Mouse (Mus musculus) lung, postnatal 36 days (tissue): ENCODE measurements around the gene Picalm.
"Not testable (repeated sequence)": the region's sequence is repeated elsewhere in the genome, so short reads cannot be mapped to it uniquely, and the experiment has no call there.

Experiments used
- DNase-seq: peaks from one replicate; pipeline ENCODE4 v3.0.0; 2022; ENCODE audit warnings: mixed read lengths

The Picalm gene

DNA sequence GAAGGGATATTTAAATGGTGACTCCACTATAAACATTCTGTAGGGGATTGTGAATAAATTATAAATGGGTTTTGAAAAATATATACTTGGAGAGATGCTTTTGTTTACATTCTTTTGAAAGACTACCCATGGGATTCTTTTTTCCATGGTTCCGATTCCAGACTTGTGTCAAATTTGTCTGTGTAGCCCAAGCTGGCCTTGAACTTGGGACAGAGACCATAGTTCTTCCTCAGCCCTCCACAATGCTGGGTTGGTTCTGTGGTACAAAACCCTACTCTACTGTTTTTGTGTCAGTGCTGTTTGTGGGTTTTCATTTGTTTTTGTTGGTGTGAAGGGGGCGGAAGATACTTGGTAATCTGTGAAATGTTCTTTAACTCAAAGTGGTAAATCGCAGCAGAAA, 2.3 kb downstream of the Picalm start:
- no peak for DNase-seq

DNA sequence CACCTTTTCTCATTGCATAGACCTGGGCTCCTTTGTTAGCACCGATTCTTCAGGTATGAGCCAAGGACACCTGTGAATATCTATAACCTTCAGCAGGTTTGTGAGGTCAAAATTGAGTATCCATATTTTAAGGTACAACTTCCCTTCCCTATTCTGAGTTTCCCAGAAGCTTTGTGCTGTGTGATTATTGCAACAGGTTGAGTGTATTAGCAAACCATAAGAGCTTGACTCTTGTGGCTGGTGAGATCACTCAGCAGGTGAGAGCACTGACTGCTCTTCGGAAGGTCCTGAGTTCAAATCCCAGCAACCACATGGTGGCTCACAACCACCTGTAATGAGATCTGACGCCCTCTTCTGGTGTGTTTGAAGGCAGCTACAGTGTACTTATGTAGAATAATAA, 6.7 kb downstream of the Picalm start:
- DNase-seq = no peak

DNA sequence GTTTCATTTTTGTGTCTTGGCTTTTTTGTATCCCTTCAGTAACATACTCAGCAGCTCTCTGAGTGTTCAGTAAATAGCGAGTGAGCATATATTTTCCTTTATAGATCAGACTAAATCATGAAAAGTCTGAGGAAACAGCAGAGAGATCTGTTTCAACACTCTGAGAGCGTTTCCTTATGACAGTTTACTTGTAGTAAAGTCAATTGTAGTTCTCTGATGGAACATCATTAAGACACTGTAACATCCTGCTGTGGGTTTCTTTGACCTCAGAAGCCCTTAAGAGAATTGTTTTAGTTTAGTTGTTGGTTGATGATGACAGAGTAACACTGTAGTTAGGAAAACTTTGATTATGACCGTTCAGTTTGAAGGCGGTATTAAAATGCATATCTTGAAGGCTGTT, 8.3 kb downstream of the Picalm start:
- no peak for DNase-seq

DNA sequence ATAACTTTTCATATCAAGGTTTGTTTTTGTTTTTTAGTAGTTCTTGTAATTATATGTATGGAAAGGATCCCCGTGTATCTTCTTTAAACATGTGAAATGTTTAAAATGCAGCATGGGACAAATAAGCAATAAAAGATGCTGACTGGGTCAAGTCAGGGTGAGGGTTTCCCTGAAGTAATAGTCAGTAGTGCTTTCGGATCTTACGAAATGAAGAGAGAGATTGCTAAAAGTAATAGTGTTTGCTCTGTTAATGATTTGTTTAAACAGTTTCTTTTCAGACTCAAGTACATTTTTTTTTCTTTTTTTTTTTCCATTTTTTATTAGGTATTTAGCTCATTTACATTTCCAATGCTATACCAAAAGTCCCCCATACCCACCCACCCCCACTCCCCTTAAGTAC, 10.3 kb downstream of the Picalm start:
- DNase-seq = no peak

DNA sequence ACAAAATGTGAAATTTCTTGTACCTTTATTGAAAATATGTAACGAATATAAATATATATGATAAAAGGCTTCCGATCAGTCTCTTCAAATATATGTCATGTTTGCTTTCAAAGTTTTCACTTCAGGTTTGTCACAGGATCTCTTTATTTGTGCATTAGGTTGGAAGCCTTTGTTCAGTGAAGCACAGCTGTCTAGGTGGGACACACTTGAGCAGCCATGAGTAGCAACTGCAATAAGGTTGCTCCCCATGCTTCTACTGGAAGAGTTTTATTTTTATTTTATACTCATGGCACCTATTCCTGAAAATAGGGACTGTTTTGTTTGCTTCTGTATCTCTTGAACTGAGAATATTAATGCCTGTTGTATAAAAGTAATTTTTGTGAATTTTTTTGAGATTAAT, 14.3 kb downstream of the Picalm start:
- no peak for DNase-seq

DNA sequence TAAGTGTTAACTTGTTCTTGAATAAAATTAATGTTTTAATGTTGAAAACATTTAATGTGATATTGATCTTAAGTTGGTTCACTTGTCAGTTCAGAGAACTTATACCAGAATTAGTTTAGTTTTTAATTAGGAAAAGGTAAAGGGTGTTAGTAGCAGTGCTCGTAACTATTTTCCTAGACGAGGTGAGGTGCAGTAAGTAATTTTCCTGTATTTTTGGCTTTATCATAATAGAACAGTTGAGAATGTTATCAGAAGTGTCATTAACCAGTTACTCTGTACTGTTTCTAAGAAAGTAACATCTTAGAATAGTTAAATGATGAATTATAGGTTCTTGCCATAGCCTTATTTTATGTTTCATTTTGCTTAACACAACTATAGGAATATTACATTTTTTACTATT, 15.0 kb downstream of the Picalm start:
- DNase-seq = no peak

DNA sequence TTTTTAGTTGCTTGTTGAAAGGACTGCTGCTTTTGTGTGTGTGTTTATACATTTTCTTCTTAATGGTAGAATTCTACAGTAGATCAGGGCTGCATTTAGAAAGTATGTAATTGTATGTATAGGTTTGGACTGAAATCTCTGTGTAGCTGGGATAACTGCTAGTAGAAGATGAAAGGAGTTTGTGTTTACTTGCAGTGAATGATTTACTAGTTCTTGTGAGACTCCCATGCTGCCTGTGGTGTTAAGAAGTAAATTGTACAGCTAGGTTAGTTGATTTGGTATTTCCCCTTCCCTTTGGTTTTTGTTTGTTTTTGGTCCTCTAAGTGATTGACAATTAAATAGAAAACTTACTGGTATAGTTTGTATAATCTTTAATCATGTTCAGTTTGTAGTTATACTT, 15.4 kb downstream of the Picalm start:
- DNase-seq = no peak

DNA sequence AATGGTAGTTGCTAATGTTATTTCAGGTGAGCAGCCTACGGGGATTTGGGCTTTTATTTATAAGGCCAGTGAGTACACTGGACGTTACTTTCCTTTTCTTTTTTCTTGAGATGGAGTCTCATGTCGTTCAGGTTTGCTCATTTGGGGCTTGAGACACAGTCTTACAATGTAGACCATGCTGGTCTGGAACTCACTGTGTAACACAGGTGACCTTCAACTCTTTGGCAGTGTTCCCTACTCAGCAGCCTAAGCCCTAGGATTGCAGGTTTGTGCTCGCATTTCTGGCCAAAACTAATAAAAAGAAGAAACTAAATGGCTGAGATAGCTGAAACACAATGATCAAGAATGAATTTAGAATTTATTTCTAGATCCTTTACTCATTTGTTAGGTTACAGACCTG, 15.9 kb downstream of the Picalm start:
- DNase-seq = no peak

DNA sequence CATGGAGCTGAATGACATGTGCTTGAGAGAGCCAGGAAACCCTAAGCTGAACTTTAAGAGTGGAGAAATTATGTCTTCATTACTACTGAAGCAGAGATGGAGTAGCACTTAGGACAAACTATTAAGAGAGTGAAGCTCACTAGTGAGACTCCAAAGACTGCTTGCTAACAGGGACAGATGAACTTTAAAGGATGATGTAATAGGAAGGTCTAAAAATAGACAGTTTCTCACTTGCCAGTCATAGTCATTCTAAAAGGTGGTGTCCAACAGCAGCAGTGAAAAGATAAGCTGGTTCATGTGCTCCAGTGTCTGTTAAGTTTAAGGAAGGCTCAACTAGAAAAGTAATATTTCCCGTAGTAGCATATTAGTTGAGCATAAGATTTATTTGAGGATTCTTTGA, 16.3 kb downstream of the Picalm start:
- DNase-seq = no peak

DNA sequence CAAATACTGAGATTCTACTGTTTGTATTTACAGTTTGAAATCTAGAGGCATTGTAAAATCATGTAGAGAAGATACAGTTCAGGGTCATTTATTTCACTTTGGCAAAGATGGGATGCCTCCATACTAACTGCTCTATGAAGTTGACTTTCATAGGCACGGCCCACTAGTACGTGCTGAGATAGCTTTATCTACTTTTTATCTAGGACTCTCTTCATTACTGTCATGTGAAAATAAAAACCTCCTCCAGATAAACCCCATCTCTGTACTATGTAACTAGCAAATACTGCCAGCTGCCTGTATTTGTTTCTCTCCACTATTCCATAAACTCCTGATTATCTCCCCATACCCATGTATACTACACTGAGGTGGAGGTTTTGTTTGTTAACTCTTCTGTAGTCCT, 18.0 kb downstream of the Picalm start:
- DNase-seq = no peak

DNA sequence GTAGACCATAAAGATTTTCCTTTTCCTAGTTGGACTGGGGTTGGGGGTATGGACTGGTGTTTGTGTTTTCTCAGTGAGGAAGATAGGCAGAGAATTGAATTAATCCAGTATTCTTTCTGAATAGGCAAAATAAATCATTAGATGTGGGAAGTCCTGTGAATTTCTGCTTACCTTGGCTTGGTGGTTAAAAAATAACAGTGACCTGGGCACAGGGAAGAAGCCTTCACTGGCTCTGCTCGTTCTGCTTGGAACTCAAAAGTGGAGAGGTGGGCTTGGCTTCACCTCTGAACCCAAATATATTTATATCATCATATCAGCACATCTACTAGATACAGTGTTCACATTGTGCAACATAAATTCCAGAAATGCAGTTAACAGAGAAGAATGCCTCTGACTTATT, 18.5 kb downstream of the Picalm start:
- DNase-seq = no peak

DNA sequence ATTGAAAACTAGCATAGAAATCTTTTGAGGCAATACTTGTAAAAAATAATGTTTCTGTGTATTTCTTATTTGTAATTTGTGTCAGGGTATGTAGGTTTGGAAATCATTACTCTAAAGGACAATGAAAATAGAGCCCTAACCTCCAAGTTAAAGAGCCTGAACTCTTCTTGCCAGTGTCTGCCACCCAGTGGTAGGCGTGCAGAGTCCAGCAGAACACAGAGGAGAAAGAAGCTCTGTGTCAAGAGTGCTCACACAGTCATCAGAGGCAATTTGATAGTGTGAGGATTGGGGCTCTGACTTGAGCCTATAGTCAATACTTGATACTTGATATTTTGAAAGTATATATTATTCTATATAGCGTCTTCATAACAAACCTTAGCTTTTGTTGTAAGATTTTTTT, 20.3 kb downstream of the Picalm start:
- DNase-seq = peak; percentile 82

DNA sequence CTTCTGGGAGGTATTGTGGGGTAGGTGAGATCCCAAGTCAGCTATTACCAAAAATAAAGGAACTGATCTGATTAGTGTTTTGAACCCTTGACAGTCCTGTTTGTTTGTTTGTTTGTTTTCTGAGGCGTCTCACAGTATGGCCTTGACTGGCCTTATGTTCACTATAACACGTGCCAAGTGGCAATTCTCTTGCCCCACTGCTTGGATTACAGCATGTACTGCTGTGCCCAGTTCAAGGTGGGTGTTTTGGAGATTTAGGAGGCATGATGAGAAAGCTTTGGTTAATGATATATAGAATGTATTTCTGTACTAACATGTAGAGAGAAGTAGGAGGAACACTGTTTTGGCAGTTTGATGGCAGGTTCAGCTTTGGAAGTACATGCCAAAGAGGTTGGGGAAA, 28.0 kb downstream of the Picalm start:
- no peak for DNase-seq

DNA sequence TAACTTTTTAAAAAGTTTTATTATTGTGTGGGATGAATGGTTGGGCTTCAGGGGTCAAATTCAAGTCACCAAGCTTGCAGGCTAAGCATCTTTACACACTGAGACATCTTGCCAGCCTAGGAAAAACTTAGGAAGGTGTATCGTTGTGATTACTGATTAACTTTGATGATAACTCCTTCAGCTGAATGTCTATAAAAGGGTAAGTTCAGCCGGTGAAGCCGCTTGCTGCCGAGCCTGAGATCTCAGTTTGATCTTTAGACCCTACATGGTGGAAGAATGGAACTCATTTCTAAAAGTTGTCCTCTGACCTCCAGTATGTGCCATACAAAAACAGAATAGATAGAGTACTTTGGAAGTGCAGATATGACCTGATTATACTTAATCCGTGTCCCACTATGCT, 30.6 kb downstream of the Picalm start:
- no peak for DNase-seq

DNA sequence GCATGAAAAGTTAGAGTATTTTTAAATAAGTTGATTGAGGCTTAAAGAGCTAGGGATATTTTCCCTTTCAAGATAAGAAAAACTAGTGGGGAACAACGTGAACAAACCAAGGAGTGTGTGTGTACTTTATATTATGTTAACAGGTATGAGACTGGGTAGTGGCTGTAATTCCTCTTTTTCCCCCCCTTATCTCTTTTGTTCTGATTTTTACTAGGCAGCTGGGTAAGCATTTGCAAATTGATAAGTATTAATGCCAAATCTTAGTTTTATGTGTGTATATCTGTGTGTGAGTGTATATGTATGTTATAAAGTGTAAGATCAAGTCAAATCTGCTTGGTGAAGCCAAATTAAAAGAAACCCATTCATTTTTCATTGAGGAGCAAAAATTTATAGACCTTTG, 34.3 kb downstream of the Picalm start:
- no peak for DNase-seq

DNA sequence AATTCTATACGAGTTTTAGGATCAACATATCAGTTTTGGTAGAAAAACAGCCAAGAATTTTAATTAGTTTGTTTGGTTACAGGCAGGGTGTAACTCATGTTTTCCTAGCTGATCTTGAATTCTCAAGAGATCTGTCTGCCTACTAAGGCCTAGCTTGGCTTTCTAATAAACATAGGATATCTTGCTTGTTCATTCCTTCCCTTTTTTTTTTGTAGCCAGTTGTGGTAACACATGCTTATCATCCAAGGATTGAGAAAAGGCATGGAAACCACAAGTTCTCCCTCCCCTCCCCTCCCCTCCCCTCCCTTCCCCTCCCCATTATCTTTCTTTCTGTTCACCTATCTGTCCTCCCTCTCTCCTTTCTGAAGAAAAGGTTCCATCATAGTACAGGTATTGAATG, 36.0 kb downstream of the Picalm start:
- no peak for DNase-seq

DNA sequence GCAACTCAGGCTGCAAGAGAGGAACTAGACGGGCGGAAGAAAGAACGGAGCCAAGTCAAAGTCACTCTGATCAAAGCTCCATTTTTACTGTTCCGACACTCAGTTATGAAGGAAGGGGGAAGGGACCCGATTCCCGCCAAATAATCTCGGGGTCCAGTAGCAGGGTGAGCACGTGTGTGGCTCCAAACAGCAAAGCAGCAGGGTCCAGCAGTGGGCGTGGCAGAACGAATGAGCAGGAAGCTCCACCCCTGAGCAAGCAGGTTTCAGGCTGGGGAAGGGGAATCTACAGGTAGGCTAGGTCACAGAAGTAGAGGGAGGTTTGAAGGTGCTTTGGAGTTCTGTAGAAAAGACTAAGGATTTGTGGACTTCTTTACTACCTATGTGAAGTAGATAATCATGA, 37.8 kb downstream of the Picalm start:
- not testable (repeated sequence) for DNase-seq

DNA sequence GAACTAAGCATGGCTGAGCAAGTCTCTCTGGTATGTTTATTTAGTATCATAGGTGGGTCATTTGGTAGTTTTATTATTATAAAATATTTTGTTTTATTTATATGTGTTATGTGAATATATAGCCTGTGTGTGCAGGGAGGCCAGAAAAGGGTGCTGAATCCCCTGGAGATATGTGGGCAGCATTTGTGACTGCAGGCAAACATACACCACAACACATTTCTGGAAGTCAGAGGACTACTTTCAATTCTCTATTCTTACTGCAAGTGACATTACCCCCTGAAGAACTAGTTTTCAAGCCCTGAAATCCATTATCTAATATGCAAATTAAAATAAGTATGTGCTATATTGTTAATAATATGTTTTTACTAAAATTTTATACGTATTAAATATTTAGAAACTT, 43.8 kb downstream of the Picalm start:
- no peak for DNase-seq

DNA sequence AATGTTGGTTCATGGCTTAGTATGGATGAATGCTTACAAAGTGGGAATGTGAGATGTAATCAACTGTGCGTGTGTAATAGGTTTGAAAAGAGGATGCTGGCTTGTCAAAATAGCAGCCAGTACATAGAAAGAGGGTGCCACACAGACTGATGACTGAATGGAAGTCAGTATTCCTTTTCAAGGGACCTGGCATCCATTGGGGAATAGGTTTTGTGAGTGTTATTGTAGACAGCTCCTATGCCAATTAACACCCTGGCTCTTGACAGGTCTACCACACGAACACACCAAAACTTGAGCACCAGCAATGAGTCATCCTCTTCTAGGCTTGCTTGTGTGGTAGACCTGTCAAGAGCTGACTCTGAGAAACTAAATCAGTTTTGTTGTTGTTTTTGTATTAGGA, 45.6 kb downstream of the Picalm start:
- no peak for DNase-seq

DNA sequence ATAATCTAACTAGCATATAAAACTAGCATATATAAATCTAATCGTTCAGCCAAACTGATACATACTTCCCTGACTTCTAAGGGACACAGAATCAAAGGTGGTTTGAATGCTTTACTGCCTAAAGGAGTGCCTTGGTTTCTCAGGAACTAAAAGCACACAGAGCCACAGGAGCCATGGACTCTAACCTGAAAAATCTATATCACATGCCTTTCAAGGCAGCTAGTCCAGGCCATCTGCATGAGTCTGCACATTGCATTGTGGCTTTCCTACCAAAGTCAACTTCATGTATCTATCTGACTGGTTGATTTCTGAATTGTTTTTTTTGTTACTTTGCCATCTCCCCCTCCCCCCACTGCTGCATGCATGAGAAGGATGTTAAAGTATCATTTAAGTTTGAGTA, 50.6 kb downstream of the Picalm start:
- no peak for DNase-seq

DNA sequence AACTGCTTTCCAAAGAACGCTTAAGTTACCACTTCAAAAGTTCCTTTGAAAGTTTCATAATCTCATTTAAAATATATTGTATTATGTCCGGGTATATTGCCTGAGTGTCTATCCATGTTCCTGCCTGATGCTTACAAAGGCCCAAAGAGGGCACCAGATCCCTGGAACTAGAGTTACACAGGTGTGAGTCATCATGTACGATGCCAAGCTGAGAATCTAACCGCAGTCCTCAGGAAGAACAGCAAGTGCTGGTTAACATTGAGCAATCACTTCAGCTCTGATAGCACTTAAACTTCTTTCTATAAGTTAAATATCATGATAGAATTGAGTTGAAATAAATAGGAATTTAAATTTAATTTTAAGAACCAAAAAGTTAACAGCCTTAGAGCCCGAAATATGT, 70.2 kb downstream of the Picalm start:
- peak; percentile 60 for DNase-seq

DNA sequence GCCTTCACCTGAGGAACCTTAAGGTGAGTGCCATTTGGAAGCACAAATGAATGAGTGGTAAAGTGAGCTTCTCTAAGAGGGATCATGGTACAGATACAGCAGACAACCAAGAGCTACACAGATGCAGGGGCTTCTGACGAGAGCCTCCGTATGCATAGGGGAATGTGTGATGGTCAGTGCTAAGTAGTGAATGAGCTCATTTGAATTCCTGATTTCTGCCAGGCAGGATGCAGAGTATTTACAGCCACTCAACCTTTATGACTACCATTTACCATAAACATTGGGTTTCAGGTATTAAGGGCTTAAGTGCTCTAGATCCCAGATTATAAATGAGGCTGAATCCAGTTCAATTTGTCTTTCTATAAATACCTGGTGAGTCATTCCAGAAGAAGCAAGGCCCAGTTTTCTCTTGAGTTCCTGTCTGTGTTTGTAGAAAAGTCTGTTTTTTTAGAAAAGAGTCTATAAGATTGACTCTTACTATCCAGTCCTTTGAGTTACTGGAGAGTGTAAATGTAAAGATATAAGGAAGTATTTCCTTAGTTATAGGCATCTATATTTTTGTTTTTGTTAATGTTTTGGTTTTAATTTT, 72.0 kb downstream of the Picalm start:
- DNase-seq = no peak

DNA sequence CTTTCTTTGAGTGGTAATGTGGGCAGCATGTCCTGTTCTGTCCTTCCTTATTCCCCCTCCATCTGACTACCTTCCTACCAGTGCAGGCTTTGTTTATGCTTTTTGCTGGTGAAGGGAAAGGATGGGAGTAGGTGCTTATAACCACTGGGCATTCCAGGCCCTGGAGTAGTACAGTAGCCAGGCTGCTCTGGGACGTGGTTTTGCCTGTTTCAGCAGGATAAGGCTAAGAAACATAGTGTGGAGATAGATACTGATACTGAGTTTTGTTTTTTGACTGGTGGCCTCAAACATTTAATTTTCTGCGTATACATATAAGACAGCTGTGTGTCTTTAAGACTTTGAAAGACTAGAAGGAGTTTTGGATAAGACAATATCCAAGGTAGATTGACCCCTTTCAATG, 73.9 kb downstream of the Picalm start:
- no peak for DNase-seq

DNA sequence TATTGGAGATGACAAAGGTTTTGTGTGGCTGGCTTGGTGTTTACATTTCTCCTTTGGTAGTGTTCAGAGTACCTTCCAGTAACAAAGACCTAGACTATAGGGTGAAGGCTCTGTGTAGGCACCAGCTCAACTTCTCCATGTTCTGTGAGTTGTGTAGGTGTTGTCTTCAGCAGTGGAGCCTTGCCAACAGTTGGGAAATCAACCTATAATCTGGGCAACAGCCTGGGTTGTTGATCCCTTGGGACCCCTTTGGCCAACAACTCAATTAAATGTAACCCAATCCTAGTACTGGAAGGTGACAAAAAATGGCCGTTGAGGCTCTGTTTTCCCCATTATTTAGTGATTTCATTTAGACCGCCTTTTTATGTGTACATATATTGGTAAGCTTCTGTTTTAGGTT, 80.1 kb downstream of the Picalm start:
- DNase-seq = no peak

DNA sequence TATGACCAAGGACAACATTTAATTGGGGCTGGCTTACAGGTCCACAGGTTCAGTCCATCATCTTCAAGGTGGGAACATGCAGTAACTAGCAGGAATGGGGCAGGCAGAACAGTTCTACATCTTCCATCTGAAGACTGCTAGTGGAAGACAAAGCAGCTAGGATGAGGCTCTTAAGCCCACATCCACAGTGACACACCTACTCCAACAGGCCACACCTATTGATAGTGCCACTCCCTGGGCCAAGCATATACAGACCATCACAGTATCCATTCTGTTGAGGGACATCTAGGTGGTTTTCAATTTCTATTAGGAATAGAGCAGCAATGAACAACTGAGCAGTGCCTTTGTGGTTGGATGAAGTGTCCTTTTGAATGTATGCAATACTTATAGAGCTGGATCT, 80.9 kb downstream of the Picalm start:
- no peak for DNase-seq

DNA sequence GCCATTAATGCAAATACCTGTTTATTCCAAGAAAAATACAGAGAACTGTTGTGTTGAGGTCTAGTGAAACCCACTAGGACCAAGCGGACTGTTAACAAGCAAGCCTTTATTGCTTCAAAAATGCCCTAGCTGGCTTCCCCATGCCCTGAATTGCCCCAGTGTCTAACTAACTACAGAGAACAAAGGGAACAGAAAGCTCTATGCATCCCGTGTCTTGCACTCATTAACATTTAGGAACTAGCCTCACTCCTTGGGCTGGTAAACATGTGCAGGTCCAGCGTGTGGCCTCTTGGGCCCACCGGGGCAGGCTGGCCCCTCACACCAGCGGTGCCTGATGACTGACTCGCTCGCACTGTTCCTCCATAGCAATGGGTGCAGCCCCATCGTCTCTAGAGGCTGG, 86.5 kb downstream of the Picalm start:
- DNase-seq = no peak
